Mouse (Mus musculus) small intestine, adult 2 months (tissue): ENCODE data around the gene Ppp2r3c.

Experiments
- CTCF ChIP-seq: fragments of 200-500 bp; IDR thresholded peaks from 2 replicates; pipeline ENCODE4 v1.5.1; 2012; ENCODE audit warnings: low read depth, mild to moderate bottlenecking, control low read depth, inconsistent platforms, low read length, moderate library complexity, mixed read lengths; ENCODE audit not compliant: insufficient replicate concordance, insufficient read length; ENCODE audit errors: extremely low read depth
- POLR2A ChIP-seq: fragments of 200-500 bp; IDR thresholded peaks from 2 replicates; pipeline ENCODE4 v1.6.1; 2012; ENCODE audit warnings: low read depth, mild to moderate bottlenecking, control low read depth, inconsistent platforms, low read length, moderate library complexity

GRCm38 (mm10) chr12:55333662-55334061, 30.9 kb upstream of the Ppp2r3c start:
- TF ChIP-seq CTCF: no peak
- no peak for TF ChIP-seq POLR2A
